Mouse (Mus musculus): Measurements from ENCODE around the gene Pik3r2. TPM values are rescaled to one million over a fixed set of nuclear protein-coding genes. Genes with fewer than 3 reads are reported as not detected.

Pik3r2 gene
- polyA plus RNA-seq, 1 experiment from 2014 or later = 74.6 TPM

DNA sequence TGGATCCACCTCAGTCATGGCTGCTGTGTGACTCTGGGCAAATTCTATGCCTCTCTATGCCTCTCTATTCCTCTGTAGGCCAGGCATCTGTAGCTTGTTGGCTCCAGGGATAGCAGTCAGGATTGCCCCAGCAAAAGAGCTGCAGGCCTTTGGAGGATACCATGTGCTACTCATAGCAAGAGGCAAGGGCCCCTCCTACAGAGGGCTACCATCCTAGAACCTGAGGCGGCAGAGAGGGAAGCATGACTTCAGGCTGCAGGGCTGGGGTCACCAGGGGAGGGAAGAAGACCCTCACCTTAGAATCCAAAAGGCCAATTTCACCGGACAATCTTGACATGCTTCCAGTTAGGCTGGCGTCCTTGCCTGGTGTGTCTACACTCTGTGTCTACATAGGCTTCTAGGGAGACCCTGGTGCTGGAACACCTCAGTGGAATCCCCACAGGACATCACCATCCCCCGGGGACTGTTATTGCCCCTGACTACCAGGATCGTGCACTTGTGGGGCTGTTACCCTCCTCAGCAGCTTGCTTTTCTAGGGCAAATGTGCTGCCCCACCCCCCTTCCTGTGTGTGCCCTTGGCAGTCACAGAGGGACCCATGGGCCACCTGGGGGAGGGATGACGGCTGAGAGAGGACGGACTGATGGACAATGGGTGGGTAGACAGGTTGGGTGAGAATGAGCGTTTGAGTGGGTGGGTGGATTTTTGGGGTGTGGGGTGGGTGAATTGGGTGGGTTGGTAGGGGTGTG is 32.6 kb upstream of the Pik3r2 start:
- WGBS = 84% methylated on average over 8 of the region's 8 CpGs
- H3K4me3 ChIP-seq = no peak overlapping the region
- H3K27ac ChIP-seq (replicated peaks) = no peak overlapping the region
- H3K4me1 ChIP-seq = peaks cover 5% of the 10 kb centered on the region
- H3K9ac ChIP-seq (replicated peaks) = no peak overlapping the region
- no peak overlapping the region for H3K4me2 ChIP-seq (replicated peaks)
- no peaks in the 10 kb centered on the region for H3K9me3 ChIP-seq
- ATAC-seq (ENCODE audit: low FRiP score, low read depth) = no peak
- peaks cover 74% of the 10 kb centered on the region for H3K27me3 ChIP-seq
- H3K36me3 ChIP-seq = no peaks in the 10 kb centered on the region

DNA sequence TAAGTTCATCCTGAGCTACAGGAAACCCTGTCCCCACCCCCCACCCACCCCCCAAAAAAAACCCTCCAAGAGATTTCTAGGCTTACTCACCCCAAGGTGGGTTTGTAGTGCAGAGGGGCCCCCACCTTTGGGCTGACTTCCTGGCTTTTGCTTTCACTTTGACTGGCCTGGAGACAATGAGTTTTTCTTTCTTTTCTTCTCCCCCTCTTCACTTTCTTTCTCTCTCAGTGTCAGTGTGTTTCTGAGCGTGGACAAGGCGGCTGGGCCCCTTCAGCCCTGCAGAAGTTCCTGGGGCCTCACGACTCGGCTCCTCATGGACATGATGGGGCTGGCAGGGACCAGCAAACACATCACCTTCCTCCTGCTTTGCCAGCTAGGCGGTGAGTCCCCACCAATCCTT is 31.7 kb upstream of the Pik3r2 start, which contains the start of gene Il12rb1:
Il12rb1 (plus strand) TSS at position 211 of the 400 bp plus-strand sequence.
- no peak within 1 kb of the TSS for H3K9ac ChIP-seq (replicated peaks)
- H3K9me3 ChIP-seq = no peaks in the 10 kb centered on the region
- WGBS = 60% methylated on average over 5 of the region's 5 CpGs
- peaks cover 75% of the 10 kb centered on the region for H3K27me3 ChIP-seq
- H3K4me1 ChIP-seq = peaks cover 12% of the 10 kb centered on the region
- H3K4me2 ChIP-seq (replicated peaks) = no peak within 1 kb of the TSS
- no peak for ATAC-seq (ENCODE audit: low FRiP score, low read depth)
- no peak within 1 kb of the TSS for H3K27ac ChIP-seq (replicated peaks)
- H3K36me3 ChIP-seq = no peaks in the 10 kb centered on the region
- H3K4me3 ChIP-seq = no peak within 1 kb of the TSS

DNA sequence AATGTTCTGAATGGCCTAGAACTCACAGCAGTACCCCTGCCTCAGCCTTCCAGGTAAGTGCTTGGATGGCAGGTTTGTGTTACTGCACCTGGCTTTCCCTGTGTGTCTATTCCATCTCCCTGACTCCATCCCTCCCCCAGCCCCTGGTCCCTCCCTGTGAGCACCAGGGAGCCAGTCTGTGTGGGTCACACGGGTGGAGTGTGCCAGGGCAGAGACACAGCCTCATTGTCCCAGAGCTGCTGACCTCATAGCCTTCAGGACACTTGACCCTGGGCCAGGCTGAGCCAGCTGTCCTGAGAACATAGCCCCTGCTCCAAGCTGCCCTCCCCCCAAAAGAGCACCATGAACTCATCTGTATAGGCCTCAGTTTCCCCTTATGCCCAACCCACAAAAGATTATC is 30.8 kb upstream of the Pik3r2 start:
- ATAC-seq (ENCODE audit: low FRiP score, low read depth) = no peak
- Histone ChIP-seq H3K27me3 (peaks cover 75% of the 10 kb centered on the region), H3K4me2 (replicated peaks) (no peak overlapping the region), H3K36me3 (no peaks in the 10 kb centered on the region), H3K27ac (replicated peaks) (no peak overlapping the region), H3K4me1 (peaks cover 12% of the 10 kb centered on the region), H3K9ac (replicated peaks) (no peak overlapping the region), H3K4me3 (no peak overlapping the region), H3K9me3 (no peaks in the 10 kb centered on the region)
- 67% methylated on average over 1 of the region's 1 CpGs for WGBS

DNA sequence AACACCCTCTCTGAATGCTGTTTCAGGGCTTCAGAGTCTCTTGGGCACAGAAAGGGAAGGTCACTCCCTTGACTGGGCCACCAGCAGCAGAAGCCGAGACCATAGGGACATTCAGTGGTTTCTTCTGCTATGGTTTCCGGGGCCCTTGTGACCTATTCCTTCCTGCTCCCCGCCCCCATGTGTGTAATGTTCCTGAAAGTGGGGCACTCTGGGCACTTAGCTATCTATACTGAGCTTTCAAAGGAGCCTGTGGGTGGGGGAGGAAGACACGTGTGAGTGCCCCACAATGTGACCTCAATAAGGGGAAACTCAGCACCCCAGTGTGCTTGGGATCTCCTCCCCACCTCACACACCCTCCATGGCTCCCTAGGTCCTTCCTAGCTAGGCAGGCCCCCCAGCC is 30.0 kb upstream of the Pik3r2 start:
- Histone ChIP-seq H3K9me3 (no peaks in the 10 kb centered on the region), H3K4me1 (peaks cover 12% of the 10 kb centered on the region), H3K4me3 (no peak overlapping the region), H3K27ac (replicated peaks) (no peak overlapping the region), H3K9ac (replicated peaks) (no peak overlapping the region), H3K27me3 (peaks cover 81% of the 10 kb centered on the region), H3K36me3 (no peaks in the 10 kb centered on the region), H3K4me2 (replicated peaks) (no peak overlapping the region)
- no peak for ATAC-seq (ENCODE audit: low FRiP score, low read depth)
- 79% methylated on average over 4 of the region's 4 CpGs for WGBS

DNA sequence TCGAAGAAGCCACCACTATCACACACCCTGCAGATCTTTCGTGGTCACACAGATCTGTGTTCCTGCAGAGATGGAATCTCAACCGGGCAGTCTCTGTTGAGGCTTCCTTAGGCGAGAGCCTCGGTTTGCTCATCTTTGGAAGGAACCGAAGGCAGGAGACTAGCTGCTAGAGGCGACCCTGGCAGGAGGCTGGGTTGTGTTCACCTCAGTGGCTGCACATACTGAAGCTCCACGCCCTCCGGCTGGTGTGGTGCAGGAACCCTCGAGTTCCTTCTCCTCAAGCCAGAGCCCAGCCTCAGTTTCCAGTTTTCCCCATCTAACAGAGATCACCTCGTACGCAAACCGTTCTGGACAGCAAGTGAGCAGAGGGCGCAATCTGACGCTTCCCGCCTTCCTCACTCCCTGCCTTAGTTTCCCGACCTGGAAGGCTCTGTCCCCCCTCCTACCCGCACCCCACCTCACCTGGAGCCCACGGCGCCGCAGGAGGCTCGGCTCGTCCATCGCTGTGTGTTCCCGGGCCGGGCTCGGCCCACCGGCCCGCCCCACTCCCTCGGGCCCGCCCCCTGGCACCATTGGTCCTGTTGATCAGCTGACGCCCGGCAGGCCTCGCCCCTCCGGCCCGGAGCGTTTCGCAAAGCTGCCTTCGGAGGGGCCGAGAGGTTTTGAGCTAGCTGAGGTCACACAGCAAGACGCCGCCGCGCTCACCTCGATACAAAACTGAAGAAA is 28.1 kb upstream of the Pik3r2 start, which contains the start of gene Mast3:
Mast3 (minus strand) TSS at position 574 of the 726 bp plus-strand sequence.
- Histone ChIP-seq H3K9ac (replicated peaks) (peak within 1 kb of the TSS; percentile 2; the same call in 1 of the 2 replicates), H3K27me3 (peaks cover 84% of the 10 kb centered on the region), H3K36me3 (no peaks in the 10 kb centered on the region), H3K4me3 (peak within 1 kb of the TSS; percentile 46), H3K27ac (replicated peaks) (no peak within 1 kb of the TSS), H3K4me2 (replicated peaks) (peak within 1 kb of the TSS; percentile 69), H3K4me1 (peaks cover 18% of the 10 kb centered on the region), H3K9me3 (no peaks in the 10 kb centered on the region)
- 1% methylated on average over 45 of the region's 45 CpGs for WGBS
- peak; percentile 89 for ATAC-seq (ENCODE audit: low FRiP score, low read depth)

DNA sequence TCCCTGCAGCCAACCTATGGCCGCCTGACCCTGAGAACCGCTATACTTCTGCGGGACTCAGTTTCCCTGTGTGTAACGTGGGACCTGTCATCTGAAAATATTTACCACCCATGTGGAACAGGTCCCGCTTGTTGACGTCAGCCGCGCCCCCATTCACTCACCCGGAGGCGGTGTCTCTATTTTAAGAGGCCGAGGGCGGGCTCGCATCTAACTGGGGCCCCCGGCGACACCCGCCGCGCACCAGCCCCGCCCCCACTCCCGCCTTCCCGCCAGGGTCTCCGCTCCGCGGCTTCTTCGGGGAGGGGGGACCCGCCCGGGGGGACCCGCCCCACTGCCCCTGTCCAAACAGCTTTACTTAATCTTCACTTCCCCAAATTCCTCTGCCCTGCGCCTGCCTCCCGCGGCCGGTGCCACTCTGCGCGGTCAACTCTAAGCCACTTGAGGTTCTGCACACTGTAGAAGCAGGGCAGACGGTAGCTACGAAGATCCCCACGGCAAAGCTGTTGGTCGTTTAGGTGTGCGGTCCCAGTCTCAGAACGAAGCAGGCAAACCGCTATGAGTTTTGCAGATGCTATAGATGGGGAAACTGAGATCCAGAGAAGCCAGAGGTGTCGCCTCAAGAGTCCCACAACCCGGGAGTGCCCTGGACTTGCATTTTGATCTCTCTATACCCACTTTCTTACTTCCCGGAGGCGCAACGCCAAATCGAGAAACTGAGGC is 27.4 kb upstream of the Pik3r2 start:
- H3K27ac ChIP-seq (replicated peaks) = no peak overlapping the region
- H3K9ac ChIP-seq (replicated peaks) = 0 out of 2 replicates have a peak overlapping the region, but pooled peaks have one; percentile 2
- peak overlapping the region; percentile 46 for H3K4me3 ChIP-seq
- peak; percentile 1; the same call in 1 of the 2 replicates for ATAC-seq (ENCODE audit: low FRiP score, low read depth)
- 1% methylated on average over 41 of the region's 47 CpGs for WGBS
- H3K4me2 ChIP-seq (replicated peaks) = peak overlapping the region; percentile 69
- H3K27me3 ChIP-seq = peaks cover 85% of the 10 kb centered on the region
- peaks cover 18% of the 10 kb centered on the region for H3K4me1 ChIP-seq
- H3K36me3 ChIP-seq = no peaks in the 10 kb centered on the region
- H3K9me3 ChIP-seq = no peaks in the 10 kb centered on the region

DNA sequence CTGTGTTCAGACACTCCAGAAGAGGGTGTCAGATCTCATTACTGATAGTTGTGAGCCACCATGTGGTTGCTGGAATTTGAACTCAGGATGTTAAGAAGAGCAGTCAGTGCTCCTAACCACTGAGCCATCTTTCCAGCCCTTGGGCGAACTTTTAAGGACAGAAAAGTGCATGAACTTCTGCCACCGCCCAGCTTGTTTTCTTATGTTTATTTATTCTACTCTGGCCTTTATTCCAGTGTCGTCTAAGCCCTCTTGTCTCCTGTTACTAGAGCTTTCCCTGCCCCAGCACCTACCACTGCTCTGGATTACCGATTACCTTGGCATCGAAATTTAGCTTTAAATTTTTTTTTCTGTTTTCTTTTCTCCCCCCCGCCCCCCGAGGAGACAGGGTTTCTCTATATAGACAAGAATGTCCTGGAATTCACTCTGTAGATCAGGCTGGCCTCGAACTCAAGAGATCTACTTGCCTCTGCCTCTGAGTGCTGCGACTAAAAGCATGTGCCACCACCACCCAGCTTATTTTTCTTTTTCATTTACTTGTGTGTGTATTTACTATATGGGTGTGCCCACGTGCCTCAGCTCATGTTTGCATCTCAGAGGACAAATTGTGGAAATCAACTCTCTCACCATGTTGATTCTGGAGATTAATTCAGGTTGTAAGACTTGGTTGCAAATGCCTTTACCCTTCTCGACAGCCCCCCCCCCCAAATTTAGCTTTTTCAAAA is 26.4 kb upstream of the Pik3r2 start:
- peaks cover 19% of the 10 kb centered on the region for H3K4me1 ChIP-seq
- no peak overlapping the region for H3K4me3 ChIP-seq
- H3K27me3 ChIP-seq = peaks cover 90% of the 10 kb centered on the region
- no peaks in the 10 kb centered on the region for H3K36me3 ChIP-seq
- H3K27ac ChIP-seq (replicated peaks) = no peak overlapping the region
- H3K9ac ChIP-seq (replicated peaks) = no peak overlapping the region
- H3K4me2 ChIP-seq (replicated peaks) = no peak overlapping the region
- ATAC-seq (ENCODE audit: low FRiP score, low read depth) = no peak
- WGBS = 73% methylated on average over 11 of the region's 11 CpGs
- H3K9me3 ChIP-seq = no peaks in the 10 kb centered on the region

DNA sequence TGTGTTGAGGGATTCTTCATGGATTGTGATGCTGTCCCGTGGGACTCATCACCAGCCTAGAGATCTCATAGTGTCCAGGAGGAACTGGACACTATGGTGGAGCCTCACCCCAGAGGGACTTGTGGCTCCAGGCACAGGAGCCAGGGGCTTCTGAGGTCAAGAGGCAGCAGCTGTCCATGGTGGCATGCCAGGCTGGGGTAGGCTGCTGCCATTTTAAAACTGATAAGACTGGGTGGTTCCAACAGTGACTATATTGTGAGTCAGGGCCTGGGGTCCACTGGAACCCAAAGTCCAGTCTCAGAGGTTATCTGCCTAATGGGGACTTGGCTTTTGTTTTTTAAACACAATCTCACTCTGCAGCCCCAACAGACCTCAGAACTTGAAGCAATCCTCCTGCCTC is 25.3 kb upstream of the Pik3r2 start:
- Histone ChIP-seq H3K27ac (replicated peaks) (no peak overlapping the region), H3K9me3 (no peaks in the 10 kb centered on the region), H3K27me3 (peaks cover 86% of the 10 kb centered on the region), H3K4me2 (replicated peaks) (no peak overlapping the region), H3K36me3 (no peaks in the 10 kb centered on the region), H3K9ac (replicated peaks) (no peak overlapping the region), H3K4me3 (no peak overlapping the region), H3K4me1 (peaks cover 23% of the 10 kb centered on the region)
- ATAC-seq (ENCODE audit: low FRiP score, low read depth) = no peak
- 86% methylated on average over 1 of the region's 1 CpGs for WGBS

DNA sequence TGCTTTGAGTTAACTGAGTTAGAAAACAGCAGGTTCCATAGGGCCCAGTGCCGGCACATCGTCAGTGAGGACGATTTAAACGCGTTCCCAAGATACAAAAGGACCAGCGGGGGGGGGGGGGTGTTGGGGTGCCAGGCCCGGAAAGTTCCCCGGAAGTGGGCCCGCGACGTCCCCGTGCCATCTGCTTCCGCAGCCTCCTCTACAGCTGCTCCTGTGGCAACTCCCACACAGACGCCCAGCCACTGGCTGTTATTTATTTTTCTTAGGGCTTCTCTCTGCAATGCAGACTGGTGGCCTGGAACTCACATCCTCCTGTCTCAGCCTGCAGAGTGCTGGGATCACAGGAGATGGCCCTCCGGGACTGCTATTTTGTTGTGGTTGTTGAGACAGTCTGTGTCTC is 24.6 kb upstream of the Pik3r2 start:
- H3K27me3 ChIP-seq = peaks cover 80% of the 10 kb centered on the region
- H3K9me3 ChIP-seq = no peaks in the 10 kb centered on the region
- WGBS = 41% methylated on average over 15 of the region's 15 CpGs
- no peak for ATAC-seq (ENCODE audit: low FRiP score, low read depth)
- H3K4me3 ChIP-seq = no peak overlapping the region
- no peak overlapping the region for H3K27ac ChIP-seq (replicated peaks)
- no peak overlapping the region for H3K4me2 ChIP-seq (replicated peaks)
- no peaks in the 10 kb centered on the region for H3K36me3 ChIP-seq
- peaks cover 27% of the 10 kb centered on the region for H3K4me1 ChIP-seq
- no peak overlapping the region; the same call in 1 of the 2 replicates for H3K9ac ChIP-seq (replicated peaks)

DNA sequence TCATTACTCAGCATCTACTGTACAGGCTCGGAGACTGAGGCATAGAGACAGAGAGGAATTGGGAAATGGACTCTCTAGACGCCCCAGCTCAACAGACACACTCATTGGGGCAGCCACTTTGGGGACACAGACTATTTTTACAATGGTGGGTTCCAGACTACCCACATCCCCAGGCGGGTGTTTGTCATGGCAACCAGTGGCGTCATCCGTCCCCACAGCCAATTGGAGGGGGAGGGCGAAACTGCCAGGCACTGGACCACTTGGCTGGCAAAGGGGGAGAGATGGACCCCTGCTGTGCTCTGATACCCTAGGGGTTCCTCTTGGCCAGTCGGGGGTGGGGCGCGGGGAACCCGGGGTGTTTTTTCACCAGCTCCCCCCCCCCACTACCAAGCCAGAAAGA is 24.1 kb upstream of the Pik3r2 start:
- H3K9ac ChIP-seq (replicated peaks) = no peak overlapping the region
- H3K9me3 ChIP-seq = no peaks in the 10 kb centered on the region
- no peak overlapping the region for H3K4me3 ChIP-seq
- H3K27ac ChIP-seq (replicated peaks) = no peak overlapping the region
- H3K27me3 ChIP-seq = peaks cover 80% of the 10 kb centered on the region
- no peaks in the 10 kb centered on the region for H3K36me3 ChIP-seq
- H3K4me1 ChIP-seq = peaks cover 27% of the 10 kb centered on the region
- no peak overlapping the region for H3K4me2 ChIP-seq (replicated peaks)
- 53% methylated on average over 10 of the region's 10 CpGs for WGBS
- ATAC-seq (ENCODE audit: low FRiP score, low read depth) = no peak

DNA sequence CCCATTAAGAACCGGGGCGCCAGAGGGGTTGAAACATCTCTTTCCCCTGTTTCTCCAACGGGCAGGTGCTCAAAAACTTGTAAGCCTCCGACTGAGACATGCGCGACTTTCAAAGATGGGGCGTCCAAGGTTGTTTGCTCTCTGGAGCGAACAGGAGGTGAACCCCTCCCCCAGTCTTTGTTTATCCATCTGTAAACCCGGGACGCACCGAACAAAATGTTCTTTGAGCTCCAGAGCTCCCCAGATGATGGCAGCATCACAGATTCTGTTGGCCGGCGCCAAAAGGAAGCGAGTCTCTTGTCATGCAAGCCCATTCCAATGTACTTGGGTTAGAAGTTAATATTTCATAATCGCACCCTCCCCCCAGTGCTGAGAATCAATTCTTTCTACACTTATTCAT is 21.8 kb upstream of the Pik3r2 start:
- H3K4me1 ChIP-seq = peaks cover 19% of the 10 kb centered on the region
- 15% methylated on average over 15 of the region's 15 CpGs for WGBS
- H3K36me3 ChIP-seq = no peaks in the 10 kb centered on the region
- no peak overlapping the region for H3K9ac ChIP-seq (replicated peaks)
- H3K9me3 ChIP-seq = no peaks in the 10 kb centered on the region
- H3K27me3 ChIP-seq = peaks cover 72% of the 10 kb centered on the region
- no peak overlapping the region for H3K27ac ChIP-seq (replicated peaks)
- H3K4me2 ChIP-seq (replicated peaks) = peak overlapping the region; percentile 81
- no peak for ATAC-seq (ENCODE audit: low FRiP score, low read depth)
- peak overlapping the region; percentile 56 for H3K4me3 ChIP-seq

All from midbrain, embryonic 12.5 days (tissue).